Mouse (Mus musculus): ENCODE data around the gene Trim3. TPM values are rescaled to one million over a fixed set of nuclear protein-coding genes. Genes with fewer than 3 reads are reported as not detected.

The Trim3 gene
- 35.7 and 36.9 TPM in 2 replicates for polyA plus RNA-seq (2014; fragmentation: Nextera tagmentation; extraction: Ambion mirVana)

DNA sequence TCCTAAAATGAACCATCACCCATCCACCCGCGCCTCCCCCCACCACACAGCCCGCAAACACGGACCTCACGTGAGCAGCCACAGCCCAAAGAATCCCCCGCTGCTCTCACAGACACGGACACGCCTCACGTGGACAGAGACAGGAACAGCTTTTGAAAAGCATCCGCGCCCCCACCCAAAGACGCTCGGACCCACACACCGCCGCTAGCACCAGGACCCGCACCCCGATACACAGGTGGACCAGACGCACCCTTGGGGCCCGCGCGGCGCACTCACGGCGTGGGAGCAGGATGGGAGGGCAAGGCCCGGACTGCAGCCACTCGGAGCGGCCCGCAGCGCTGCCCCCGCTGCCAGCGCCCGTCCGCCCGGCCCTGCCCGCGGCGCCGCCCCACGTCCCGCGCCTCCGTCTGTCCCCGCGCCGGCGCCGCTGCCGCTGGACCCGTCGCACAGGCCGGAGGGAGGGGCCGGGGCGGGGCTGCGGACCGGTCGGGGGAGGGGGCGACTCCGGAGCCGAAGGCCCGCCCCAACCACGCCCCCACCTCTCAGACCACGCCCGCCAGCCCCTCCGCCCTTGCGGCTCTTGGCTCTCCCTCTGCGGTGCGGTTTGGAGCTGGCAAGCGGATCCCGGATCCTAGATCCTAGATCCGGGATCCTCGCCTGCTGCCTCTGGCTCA lies at the start of gene Trim3:
TSS of gene Trim3 (minus strand) at position 445 of the 674 bp plus-strand sequence.
- H3K27ac ChIP-seq (ENCODE audit: low read depth, low read length): peak within 1 kb of the TSS; percentile 77
- 0 out of 2 replicates have a peak, but pooled peaks cover 6% of the 10 kb centered on the region for H3K4me1 ChIP-seq (ENCODE audit: control insufficient read depth, insufficient read depth, low read length)

DNA sequence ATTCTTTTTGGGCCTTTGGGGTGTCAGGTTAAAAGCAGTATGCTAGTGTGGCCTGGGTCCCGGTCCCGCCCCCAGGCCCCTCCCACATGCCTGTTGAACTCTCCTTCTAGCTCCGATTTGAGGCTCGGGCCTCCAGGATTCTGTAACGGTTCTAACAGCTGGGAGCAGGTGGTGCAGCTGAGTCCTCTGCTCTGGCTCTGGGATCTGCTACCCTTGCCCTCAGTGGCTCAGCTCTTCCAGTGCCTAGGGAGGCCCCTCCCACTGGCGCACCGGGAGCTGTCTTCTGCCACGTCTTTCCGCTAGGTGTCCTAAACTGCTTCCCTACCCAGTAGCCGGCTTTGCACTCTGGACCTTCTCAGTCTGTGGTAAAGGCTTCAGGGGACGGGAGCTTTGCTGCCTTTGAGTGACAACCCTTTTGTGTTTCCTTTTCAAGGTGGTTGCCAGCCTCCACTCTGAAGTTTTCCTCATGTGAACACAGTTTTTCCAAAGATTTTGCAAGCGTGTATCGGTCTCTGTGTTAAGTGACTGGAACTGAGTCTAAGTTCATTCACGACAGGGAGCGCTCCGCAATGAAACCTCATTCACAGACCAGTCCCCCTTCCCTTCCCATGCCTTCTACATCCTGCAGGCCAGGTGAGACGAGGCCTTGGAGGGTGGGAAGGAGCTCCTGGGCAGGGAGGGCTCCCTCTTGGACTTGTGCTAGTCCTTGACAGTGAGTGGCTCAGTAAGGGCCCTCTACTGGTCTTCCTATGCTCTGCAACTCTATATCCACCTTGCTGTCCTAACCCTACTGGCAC lies 17.5 kb upstream of the Trim3 start, which contains the start of gene Dnhd1:
TSS of gene Dnhd1 (plus strand) at position 189 of the 797 bp plus-strand sequence.
- WGBS: 2% methylated on average over 17 of the region's 17 CpGs
- Histone ChIP-seq H3K9ac (ENCODE audit: low read length) (0 out of 2 replicates have a peak within 1 kb of the TSS, but pooled peaks have one; percentile 35), H3K36me3 (ENCODE audit: control insufficient read depth, insufficient read depth, low read length) (no peaks in the 10 kb centered on the region), H3K4me2 (ENCODE audit: low read depth) (peak within 1 kb of the TSS; percentile 55), H3K27ac (ENCODE audit: low read depth, low read length) (no peak within 1 kb of the TSS), H3K4me1 (ENCODE audit: control insufficient read depth, insufficient read depth, low read length) (peaks cover 3% of the 10 kb centered on the region; the same call in 1 of the 2 replicates), H3K4me3 (ENCODE audit: low read depth, low read length) (peak within 1 kb of the TSS; percentile 30), H3K9me3 (ENCODE audit: control insufficient read depth, low read length) (no peaks in the 10 kb centered on the region), H3K27me3 (ENCODE audit: control insufficient read depth, insufficient read depth, low read length) (no peaks in the 10 kb centered on the region)
- ATAC-seq (ENCODE audit: insufficient read depth, low FRiP score, low TSS enrichment) (peak; percentile 92), DNase-seq (ENCODE audit: low spot score) (peak; percentile 78)

More for the DNA sequence above, at the start of gene Trim3:
- peak; percentile 86 for ATAC-seq (ENCODE audit: insufficient read depth, low FRiP score, low TSS enrichment)
- no peaks in the 10 kb centered on the region for H3K9me3 ChIP-seq (ENCODE audit: control insufficient read depth, low read length)
- peak within 1 kb of the TSS; percentile 88 for H3K4me3 ChIP-seq (ENCODE audit: low read depth, low read length)
- H3K9ac ChIP-seq (ENCODE audit: low read length): peak within 1 kb of the TSS; percentile 87
- DNase-seq (ENCODE audit: low spot score): peak; percentile 93
- H3K36me3 ChIP-seq (ENCODE audit: control insufficient read depth, insufficient read depth, low read length): peaks cover 2% of the 10 kb centered on the region; the same call in 1 of the 2 replicates
- H3K27me3 ChIP-seq (ENCODE audit: control insufficient read depth, insufficient read depth, low read length): no peaks in the 10 kb centered on the region
- peak within 1 kb of the TSS; percentile 59 for H3K4me2 ChIP-seq (ENCODE audit: low read depth)
- WGBS: under 1% methylated on average over 34 of the region's 71 CpGs

DNA sequence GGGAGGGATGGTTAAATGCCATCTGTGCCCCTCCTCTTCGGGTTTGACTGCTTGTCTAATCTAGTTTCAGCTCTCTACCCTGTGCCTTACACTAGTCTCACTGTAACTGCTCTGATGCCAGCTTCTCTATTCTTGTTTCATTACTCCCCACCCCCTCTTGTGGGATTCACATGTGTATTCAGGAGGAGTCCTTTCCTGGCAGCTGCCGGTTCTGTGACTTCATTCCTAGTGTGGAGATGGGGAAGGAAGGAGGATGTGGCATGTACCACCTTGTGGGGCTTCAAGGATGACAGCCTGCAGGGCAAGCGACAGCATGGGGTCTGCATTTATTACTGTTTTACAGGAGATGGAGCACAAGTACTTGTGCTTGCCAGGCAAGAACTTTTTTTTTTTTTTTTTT lies 8.6 kb upstream of the Trim3 start:
- no peak overlapping the region for H3K27ac ChIP-seq (ENCODE audit: low read depth, low read length)
- DNase-seq (ENCODE audit: low spot score) (no peak), ATAC-seq (ENCODE audit: insufficient read depth, low FRiP score, low TSS enrichment) (no peak)
- H3K27me3 ChIP-seq (ENCODE audit: control insufficient read depth, insufficient read depth, low read length): no peaks in the 10 kb centered on the region
- no peak overlapping the region; the same call in 1 of the 2 replicates for H3K4me3 ChIP-seq (ENCODE audit: low read depth, low read length)
- 52% methylated on average over 3 of the region's 3 CpGs for WGBS
- peaks cover 11% of the 10 kb centered on the region for H3K4me1 ChIP-seq (ENCODE audit: control insufficient read depth, insufficient read depth, low read length)
- H3K36me3 ChIP-seq (ENCODE audit: control insufficient read depth, insufficient read depth, low read length): no peaks in the 10 kb centered on the region; the same call in 1 of the 2 replicates
- H3K9ac ChIP-seq (ENCODE audit: low read length): no peak overlapping the region
- no peaks in the 10 kb centered on the region for H3K9me3 ChIP-seq (ENCODE audit: control insufficient read depth, low read length)
- H3K4me2 ChIP-seq (ENCODE audit: low read depth): no peak overlapping the region

DNA sequence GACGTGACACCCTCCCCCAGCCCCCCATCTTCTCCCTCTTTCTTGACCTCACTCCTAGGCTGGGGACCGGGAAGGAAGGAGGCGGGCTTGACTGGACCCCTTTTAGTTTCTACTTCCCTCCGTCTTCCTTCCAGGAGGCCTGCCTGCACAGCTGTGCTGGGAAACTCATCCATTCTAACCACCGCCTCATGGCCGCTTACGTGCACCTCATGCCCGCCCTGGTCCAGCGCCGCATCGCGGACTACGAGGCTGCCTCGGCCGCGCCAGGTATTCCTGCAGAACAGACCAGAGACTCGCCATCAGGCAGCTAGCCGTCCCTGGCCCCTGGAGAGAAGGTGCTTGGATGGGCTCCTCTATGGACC lies 7.5 kb upstream of the Trim3 start:
- Histone ChIP-seq H3K9ac (ENCODE audit: low read length) (peak overlapping the region; percentile 72), H3K4me3 (ENCODE audit: low read depth, low read length) (peak overlapping the region; percentile 75), H3K9me3 (ENCODE audit: control insufficient read depth, low read length) (no peaks in the 10 kb centered on the region), H3K27ac (ENCODE audit: low read depth, low read length) (peak overlapping the region; percentile 62), H3K4me1 (ENCODE audit: control insufficient read depth, insufficient read depth, low read length) (peaks cover 11% of the 10 kb centered on the region), H3K27me3 (ENCODE audit: control insufficient read depth, insufficient read depth, low read length) (no peaks in the 10 kb centered on the region), H3K4me2 (ENCODE audit: low read depth) (peak overlapping the region; percentile 77), H3K36me3 (ENCODE audit: control insufficient read depth, insufficient read depth, low read length) (peaks cover 2% of the 10 kb centered on the region; the same call in 1 of the 2 replicates)
- no peak for DNase-seq (ENCODE audit: low spot score)
- no peak; the same call in 1 of the 2 replicates for ATAC-seq (ENCODE audit: insufficient read depth, low FRiP score, low TSS enrichment)
- under 1% methylated on average over 18 of the region's 18 CpGs for WGBS

DNA sequence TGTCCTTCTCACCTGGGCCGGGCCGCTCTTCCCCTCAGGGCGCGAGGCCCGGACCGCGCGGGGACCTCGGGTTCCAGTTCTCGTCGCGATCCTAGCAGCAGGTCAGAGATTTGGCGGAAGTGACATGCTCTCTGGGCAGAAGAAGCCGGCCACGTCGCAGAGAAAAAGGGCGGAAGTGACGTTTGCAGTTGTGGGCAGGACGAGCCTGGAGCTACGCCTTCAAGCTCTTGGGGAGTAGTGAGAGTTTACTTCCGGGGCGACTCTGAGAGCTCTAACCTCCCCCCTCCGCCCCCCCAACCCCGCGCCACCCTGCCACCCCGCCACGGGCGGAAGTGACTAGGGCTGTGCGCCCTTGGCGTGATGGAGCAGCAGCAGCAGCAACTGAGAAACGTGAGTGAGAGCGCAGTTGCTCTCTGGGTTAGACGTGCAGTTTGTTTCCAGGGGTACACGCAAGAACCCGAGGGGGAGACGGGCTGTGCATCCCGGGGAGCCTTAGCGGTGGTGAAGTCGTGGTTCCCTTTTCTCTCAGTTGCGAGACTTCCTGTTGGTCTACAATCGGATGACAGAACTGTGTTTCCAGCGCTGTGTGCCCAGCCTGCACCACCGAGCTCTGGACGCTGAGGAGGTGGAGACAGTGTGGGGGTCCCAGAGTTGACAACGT lies 7.0 kb upstream of the Trim3 start, which contains the start of the genes Arfip2 and Gm45799:
TSS of gene Arfip2 (minus strand) at position 184 of the 661 bp plus-strand sequence.
TSS of gene Gm45799 (plus strand) at position 320 of the 661 bp plus-strand sequence.
- peak; percentile 96 for ATAC-seq (ENCODE audit: insufficient read depth, low FRiP score, low TSS enrichment)
- Histone ChIP-seq H3K9me3 (ENCODE audit: control insufficient read depth, low read length) (no peaks in the 10 kb centered on the region), H3K4me2 (ENCODE audit: low read depth) (peak within 1 kb of the TSS; percentile 77), H3K9ac (ENCODE audit: low read length) (peak within 1 kb of the TSS; percentile 79), H3K36me3 (ENCODE audit: control insufficient read depth, insufficient read depth, low read length) (peaks cover 2% of the 10 kb centered on the region; the same call in 1 of the 2 replicates), H3K27ac (ENCODE audit: low read depth, low read length) (peak within 1 kb of the TSS; percentile 62), H3K27me3 (ENCODE audit: control insufficient read depth, insufficient read depth, low read length) (no peaks in the 10 kb centered on the region), H3K4me3 (ENCODE audit: low read depth, low read length) (peak within 1 kb of the TSS; percentile 75), H3K4me1 (ENCODE audit: control insufficient read depth, insufficient read depth, low read length) (peaks cover 11% of the 10 kb centered on the region)
- peak; percentile 95 for DNase-seq (ENCODE audit: low spot score)
- under 1% methylated on average over 45 of the region's 45 CpGs for WGBS

DNA sequence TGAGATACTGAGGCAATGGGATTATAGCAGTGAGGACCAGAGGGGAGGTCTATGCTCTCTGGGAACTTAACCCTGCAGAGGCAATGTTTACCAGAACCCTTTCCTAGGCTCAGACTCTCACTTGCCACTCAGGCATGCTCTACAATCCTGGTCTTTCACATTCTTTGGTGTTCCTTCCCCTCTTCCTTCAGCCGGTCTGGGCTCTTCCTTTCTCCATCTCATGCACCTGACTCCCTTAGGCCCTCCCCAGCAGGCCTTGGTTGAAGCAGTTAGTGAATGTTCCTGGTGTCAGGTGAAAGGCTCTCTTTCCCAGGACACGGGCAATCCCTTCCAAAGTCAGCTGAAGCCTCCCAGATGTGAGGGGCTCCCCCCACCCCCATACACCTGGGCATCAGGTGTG lies 6.4 kb upstream of the Trim3 start, which contains the start of gene Timm10b:
TSS of gene Timm10b (plus strand) at position 301 of the 400 bp plus-strand sequence.
- ATAC-seq (ENCODE audit: insufficient read depth, low FRiP score, low TSS enrichment) (peak; percentile 17), DNase-seq (ENCODE audit: low spot score) (no peak)
- Histone ChIP-seq H3K4me3 (ENCODE audit: low read depth, low read length) (peak within 1 kb of the TSS; percentile 75), H3K9ac (ENCODE audit: low read length) (peak within 1 kb of the TSS; percentile 79), H3K4me1 (ENCODE audit: control insufficient read depth, insufficient read depth, low read length) (peaks cover 11% of the 10 kb centered on the region), H3K9me3 (ENCODE audit: control insufficient read depth, low read length) (no peaks in the 10 kb centered on the region), H3K27ac (ENCODE audit: low read depth, low read length) (peak within 1 kb of the TSS; percentile 62), H3K36me3 (ENCODE audit: control insufficient read depth, insufficient read depth, low read length) (peaks cover 2% of the 10 kb centered on the region; the same call in 1 of the 2 replicates), H3K4me2 (ENCODE audit: low read depth) (peak within 1 kb of the TSS; percentile 77), H3K27me3 (ENCODE audit: control insufficient read depth, insufficient read depth, low read length) (no peaks in the 10 kb centered on the region)
- WGBS: 0% methylated on average over 2 of the region's 2 CpGs

DNA sequence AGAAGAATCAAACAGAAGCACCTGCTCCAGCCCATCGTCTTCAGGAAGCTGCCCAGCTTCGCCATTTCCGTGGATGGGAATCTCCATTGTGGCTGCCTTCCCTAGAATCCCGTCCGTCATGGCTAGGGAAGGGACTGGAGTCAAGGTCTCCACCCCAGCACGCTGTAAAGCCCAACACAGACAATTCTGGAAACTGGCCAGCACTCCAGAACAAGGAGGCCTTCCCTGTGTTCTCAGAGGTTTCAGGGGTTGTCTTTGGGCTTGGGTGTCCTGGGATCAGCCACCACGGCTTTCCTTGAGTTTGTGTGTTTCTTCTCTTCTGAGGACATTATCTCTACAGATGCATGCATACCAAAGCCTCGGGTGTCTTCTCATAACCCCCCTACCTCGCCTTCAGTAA lies 5.9 kb upstream of the Trim3 start:
- peak overlapping the region; percentile 77 for H3K4me2 ChIP-seq (ENCODE audit: low read depth)
- H3K27me3 ChIP-seq (ENCODE audit: control insufficient read depth, insufficient read depth, low read length): no peaks in the 10 kb centered on the region
- H3K4me1 ChIP-seq (ENCODE audit: control insufficient read depth, insufficient read depth, low read length): peaks cover 11% of the 10 kb centered on the region
- ATAC-seq (ENCODE audit: insufficient read depth, low FRiP score, low TSS enrichment) (no peak), DNase-seq (ENCODE audit: low spot score) (no peak)
- H3K4me3 ChIP-seq (ENCODE audit: low read depth, low read length): peak overlapping the region; percentile 75
- 84% methylated on average over 9 of the region's 9 CpGs for WGBS
- H3K9me3 ChIP-seq (ENCODE audit: control insufficient read depth, low read length): no peaks in the 10 kb centered on the region
- H3K9ac ChIP-seq (ENCODE audit: low read length): peak overlapping the region; percentile 79; the same call in 1 of the 2 replicates
- H3K27ac ChIP-seq (ENCODE audit: low read depth, low read length): no peak overlapping the region
- peaks cover 2% of the 10 kb centered on the region; the same call in 1 of the 2 replicates for H3K36me3 ChIP-seq (ENCODE audit: control insufficient read depth, insufficient read depth, low read length)

DNA sequence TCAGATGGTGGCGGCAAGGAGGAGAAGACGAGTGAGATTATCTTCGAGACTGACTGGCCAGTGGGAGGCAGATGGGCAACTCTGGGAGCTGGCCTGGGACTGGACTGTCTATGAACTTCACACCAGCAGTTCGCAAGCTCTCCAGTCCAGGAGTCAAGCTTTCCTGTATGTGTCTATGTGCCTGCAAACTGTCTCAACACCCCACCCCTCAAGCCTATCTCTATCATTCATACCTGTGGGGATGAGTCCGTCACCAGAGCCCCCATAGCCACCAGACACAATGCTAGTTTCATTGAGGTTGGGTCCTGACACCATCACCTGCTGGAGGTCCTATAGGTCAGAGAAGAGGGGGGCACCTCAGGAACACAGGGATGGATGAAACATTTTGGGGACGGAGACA lies 5.4 kb upstream of the Trim3 start:
- no peak overlapping the region for H3K4me3 ChIP-seq (ENCODE audit: low read depth, low read length)
- H3K4me1 ChIP-seq (ENCODE audit: control insufficient read depth, insufficient read depth, low read length): peaks cover 11% of the 10 kb centered on the region
- ATAC-seq (ENCODE audit: insufficient read depth, low FRiP score, low TSS enrichment): no peak
- no peaks in the 10 kb centered on the region for H3K9me3 ChIP-seq (ENCODE audit: control insufficient read depth, low read length)
- no peak overlapping the region for H3K4me2 ChIP-seq (ENCODE audit: low read depth)
- DNase-seq (ENCODE audit: low spot score): no peak
- no peak overlapping the region for H3K27ac ChIP-seq (ENCODE audit: low read depth, low read length)
- H3K9ac ChIP-seq (ENCODE audit: low read length): no peak overlapping the region
- H3K27me3 ChIP-seq (ENCODE audit: control insufficient read depth, insufficient read depth, low read length): no peaks in the 10 kb centered on the region
- WGBS: 90% methylated on average over 6 of the region's 6 CpGs
- H3K36me3 ChIP-seq (ENCODE audit: control insufficient read depth, insufficient read depth, low read length): peaks cover 2% of the 10 kb centered on the region; the same call in 1 of the 2 replicates

Measured in neural tube, embryonic 11.5 days (tissue).